Mouse (Mus musculus) C2C12 (cell line): ENCODE measurements at regions not wholly inside any gene's neighbourhood (a gene's known extent, or its start where the extent isn't known, plus 50 kb on each side); places are given as distances from the start of the nearest gene placed in this dataset.

ENCODE experiments used
- CTCF ChIP-seq: IDR thresholded peaks from one replicate; pipeline ENCODE4 v1.5.1; 2011; ENCODE audit not compliant: control insufficient read depth, insufficient read depth, insufficient read length
- MAX ChIP-seq: IDR thresholded peaks from one replicate; pipeline ENCODE4 v1.6.1; 2011; ENCODE audit warnings: mild to moderate bottlenecking, control low read depth

- TF ChIP-seq CTCF (no peak), MAX (no peak)
Measured at GRCm38 (mm10) chr2:64369791-64370190, 272.0 kb upstream of the Fign start.
